Mouse (Mus musculus) B cell, adult 2 months (primary cell): ENCODE results near the gene Top2a.

ENCODE experiments used
- DNase-seq, 2 experiments: peaks; one replicate each; pipeline ENCODE4 v3.0.0; 2022

Top2a gene

DNA sequence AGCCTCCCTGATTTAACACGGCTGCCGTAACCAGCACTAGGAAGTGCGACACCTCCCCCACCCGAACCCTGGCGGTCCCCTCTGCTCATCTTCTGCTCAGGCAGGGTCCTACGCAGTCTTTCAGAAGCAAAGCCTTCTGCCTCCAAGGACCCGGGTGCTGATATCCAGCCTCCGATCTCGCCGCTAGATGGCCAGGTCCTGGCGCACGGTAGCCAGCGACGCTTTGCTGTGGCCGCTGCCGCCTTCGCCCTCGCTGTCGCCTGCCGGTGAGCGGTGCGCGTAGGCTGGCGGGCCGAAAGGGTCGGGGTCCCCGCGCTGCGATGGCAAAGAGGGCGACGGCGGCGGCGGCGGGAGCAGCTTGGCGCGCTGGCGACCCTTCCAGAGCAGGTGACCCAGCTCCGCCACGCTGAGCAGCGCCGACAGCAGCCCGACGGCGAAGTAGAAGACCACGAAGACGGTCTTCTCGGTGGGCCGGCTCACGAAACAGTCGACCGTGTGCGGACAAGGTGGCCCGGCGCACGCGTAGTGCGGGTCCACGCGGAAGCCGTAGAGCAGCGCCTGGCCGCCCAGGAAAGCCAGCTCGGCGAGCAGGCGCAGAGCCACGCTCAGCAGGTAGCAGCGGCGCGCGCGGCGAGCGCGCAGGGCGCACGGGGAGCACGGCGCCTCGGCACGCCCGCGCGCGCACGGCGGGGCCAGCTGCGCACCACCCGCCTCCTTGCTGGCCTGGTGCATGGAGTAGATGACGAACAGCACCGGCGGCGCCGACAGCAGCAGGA, 41.8 kb downstream of the Top2a start:
- peak; percentile 66 to 68 for DNase-seq

DNA sequence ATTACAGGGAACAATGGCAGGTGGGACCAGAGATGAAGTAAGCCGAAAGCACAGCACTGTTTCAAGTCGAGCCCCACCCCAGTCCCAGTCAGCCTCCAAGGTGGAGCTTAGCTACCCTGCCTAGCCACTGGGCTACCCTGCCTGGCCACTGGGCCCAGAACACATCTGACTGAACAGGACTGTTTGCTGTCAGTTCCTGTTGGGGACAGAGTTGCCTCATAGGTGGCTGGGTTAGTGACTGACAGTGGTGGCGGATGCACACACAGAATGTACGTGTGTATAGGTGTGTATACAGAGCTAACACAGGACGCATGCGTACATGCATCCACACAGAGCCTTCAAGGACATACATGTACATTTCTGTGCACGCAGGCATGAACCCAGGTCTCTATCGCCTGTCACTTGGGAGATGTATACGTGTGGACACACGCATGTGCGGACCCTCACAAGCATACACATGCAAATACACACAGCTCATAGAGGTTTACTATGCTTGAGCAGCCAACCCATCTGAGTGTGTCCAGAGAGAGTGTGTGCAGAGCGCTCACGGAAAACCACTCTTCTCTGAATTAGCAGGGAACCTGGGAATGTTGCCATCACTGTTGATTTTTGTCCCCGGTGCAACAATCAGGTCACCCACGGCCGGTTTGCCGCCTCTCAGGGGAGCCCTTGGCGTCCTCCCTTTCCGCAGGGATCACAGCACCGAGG, 42.5 kb downstream of the Top2a start:
- DNase-seq, result no peak

- no peak for DNase-seq
Observed at GRCm38 (mm10) chr11:98979356-98979755, 44.6 kb downstream of the Top2a start.

DNA sequence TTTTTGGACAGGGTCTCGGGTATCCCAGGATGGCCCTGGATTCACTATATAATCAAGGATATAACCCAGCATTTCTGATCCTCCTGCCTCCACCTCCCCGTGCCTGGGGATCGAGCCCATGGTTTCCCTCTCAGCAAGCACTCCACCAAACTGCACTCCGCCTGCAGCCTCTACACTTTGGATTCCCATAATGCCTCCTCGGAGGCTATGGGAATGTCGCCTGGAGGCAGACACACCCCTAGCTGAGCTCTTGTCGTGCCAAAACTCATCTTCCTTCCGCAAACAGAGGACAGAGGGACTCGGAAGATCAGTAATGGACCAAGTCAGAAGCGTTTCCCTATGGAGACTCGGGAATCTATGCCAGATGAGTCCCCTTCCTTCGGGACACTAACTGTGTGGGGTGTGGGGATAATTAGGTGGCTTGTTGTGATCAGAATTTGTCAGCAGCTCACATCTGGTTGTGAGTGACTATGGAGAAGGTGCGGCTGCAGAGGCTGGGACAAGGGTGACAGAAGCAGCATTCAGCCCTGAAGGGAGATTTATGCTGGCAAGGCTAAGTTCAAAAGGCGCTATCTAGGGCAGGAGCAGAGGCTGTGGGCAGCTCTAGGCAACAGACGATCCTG, 45.4 kb downstream of the Top2a start:
- no peak for DNase-seq

DNA sequence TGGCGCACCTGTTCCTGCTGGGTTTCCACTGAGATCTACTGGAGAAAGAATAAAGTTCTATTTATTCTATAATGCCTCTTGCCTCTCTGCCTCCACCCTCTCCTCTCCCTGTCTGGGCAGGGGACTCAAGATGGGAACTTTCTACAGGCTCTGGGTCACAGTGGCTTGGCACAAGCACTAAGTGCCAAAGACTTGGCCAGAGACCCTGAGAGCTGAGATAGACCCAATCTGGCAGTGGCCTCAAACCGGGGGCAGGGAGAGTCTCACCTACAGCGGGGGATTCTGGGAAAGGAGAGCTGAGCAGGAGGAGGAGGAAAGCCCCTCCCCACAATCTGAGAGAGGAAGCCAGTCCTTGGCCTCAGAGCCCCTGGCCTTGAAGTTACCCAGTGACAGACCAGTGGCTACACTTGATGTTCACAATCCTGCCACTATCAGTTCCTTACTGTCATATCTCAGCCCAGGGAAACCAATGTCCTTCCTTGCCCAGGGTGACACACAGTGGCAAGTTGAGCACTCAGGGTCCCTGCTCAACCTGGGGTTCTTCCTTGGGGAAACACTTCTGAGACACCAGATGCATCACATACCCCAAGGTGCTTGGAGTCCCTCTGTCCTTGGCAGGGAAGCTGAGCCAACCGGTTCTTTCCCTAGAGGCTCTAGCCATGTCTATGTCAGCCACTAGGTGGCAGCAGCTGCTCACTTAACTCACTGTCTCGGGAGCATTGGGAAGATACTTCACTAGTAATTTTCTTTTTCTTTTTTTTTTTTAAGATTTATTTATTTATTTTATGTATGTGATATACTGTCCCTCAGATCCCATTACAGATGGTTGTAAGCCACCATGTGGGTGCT, 48.9 kb downstream of the Top2a start:
- DNase-seq, result peak; percentile 73 to 74

- DNase-seq, result no peak
Observed at GRCm38 (mm10) chr11:98974213-98974612, 49.8 kb downstream of the Top2a start.

DNA sequence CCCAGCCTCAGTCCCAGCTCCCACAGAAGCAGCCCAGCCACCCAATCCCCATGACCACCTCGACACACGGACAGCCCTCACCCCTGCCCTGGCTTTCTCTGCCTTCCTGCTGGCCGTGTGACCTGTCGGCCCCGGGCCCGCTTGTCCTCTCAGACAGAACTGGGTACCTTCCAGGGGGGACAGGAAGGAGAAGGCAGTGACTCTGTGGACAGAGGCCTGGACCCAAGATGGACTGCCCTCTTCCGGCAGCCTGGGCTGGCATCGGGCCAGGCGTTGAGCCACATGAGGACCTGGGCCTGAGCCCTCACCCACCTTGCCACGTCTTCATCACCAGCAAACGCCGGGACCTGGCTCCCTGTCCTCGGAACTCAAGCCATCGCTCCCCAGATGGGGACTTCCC, 50.4 kb downstream of the Top2a start:
- no peak for DNase-seq

DNA sequence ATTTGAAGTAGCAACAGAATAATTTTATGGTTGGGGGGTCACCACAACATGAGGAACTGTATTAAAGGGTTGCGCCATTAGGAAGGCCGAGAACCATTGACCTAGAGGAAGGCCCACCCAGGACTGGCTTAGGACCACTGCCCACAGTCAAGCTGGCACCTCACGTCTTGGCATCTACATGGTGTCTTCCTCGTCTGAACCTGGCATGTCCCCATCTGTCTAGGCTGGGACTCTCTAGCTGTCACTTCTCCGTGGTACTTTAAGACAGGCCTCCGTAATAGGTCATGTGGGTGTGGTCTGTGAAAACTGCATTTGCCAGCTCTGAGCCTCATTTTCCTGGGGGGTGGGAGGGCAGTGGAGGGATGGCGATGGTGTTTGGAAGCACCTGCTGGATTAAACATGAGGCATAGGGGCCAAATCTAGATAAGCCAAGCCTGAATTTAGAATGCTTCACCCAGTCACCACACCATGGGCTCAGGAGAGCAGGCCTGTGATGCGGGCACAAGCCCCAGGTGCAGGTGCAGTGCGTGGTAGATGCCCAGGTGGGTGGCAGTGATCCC, 51.1 kb downstream of the Top2a start:
- DNase-seq, result no peak

DNA sequence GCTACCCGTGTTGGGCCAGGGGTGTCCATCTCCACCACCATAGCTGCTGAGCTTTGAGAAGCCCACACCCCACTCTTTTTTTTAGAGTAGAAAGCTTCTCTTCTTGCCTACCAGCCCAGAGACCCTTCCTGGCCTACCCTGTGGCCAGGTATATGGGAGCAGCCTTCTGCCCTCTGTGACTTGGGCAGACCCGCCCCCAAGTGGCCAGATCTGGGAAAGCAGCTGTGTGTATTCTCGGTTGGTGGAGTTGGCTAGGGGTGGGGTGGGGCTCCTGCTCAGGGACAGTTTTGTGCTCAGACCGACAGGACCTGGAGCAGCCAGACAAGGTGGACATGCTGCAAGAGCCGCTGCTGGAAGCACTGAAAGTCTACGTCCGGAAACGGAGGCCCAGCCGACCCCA, 51.8 kb downstream of the Top2a start:
- peak; percentile 92 to 93 for DNase-seq

GRCm38 (mm10) chr11:98971316-98972031, 52.5 kb downstream of the Top2a start:
- DNase-seq, result no peak

GRCm38 (mm10) chr11:98970191-98970925, 53.6 kb downstream of the Top2a start:
- DNase-seq, result peak in 1 of 2 experiments; percentile 4

DNA sequence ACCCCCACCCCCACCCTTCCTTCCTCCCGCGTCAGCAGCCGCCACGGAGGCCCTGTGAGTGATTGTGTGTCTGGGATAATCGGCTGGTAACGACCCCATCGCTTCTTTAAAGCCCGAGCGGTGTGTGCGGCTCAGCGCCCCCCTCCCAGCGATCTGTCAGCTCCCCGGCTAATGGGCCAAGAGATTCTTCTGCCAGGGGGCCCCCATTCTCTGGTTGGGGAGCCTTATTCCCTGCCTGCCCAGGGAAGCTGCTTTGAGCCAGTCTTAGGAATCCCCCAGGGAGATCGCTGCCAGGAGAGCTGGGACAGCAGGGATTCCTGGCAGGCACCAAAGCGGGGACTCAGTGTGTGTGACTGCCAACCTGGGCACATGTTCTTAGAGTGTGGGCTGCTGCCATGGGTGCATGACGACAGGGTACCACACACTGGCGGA, 54.5 kb downstream of the Top2a start:
- peak in 1 of 2 experiments; percentile 5 for DNase-seq

DNA sequence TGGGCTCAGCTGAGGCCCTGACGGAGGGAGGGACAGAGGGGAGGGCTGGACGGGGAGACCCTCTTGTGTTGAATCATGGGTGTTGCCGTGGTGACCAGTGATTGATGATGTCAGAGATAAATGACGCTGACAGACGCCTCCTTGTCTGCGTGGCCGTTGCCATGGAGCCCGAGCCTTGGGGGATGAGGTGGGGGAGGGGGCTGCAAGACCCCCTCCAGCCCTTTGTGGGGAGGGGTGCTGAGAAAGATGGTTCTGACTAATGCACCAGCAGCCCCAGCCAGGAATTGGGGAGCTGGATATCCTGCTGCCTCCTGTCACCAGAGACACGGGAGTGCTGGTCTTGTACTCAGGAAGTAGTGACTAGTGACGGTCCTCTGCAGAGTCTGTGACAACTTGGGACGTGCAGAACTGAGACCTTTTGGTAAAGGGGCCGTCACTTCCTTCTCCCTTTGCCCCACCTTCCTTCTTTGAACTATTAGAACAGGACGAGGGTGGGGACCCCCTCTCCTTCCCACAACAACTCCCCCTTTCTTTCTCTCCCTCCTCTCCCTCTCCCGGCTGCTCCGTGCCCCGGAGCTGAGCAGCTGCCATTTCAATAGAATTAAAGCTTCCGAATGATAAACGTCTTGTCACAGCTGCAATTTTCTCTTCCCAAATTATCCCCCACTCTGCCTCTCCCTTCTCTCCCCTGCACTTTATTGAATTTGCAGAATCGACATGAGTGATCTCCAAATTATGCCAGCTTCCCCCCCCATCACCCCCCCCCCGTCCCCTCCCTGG, 55.1 kb downstream of the Top2a start:
- DNase-seq, result peak in 1 of 2 experiments; percentile 4

DNA sequence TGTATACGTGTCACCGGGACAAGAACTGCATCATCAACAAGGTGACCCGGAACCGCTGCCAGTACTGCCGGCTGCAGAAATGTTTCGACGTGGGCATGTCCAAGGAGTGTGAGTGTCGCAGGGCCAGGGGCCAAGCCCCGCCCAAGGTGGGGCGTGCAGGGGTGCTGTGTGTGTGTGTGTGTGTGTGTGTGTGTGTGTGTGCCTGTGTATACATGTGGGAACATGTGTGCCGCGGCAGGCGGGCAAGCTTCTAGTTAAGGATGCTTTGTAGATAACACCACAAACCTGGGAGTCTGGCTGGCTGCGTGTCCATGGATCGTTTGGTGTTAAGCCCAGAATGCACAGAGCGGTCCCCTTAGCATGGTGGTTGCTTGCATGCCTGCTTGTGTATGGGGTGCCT, 55.9 kb downstream of the Top2a start:
- no peak for DNase-seq

DNA sequence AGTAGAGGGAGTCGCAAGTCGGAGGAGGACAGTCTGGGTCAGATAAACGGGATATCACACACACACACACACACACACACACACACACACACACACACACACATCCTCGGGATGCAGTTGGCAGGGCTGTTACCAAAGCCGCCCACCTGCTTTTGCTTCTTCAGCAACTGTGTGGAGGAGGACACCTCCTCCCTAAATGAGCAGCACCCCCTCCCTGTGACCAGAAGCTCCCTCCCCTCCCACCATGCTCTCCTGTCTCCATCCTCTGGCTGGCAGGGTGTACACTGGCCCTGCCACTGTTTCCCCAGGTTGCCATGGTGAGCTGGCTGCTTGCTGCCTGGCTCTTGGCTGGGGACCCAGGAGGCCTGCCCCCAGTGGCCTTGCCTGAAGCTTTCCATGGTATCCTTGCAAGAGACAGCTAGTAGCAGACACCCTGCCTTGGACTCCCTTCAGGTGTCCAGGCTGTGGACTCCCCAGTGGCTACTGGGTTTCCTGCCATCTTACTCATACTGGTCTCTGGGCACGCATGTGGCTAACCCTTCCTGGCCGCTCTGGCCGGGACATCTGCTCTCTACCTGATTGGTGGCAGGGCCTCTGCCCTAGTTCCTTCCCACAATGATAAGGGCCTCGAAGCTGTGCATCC, 57.4 kb downstream of the Top2a start:
- no peak for DNase-seq

GRCm38 (mm10) chr11:98965416-98966077, 58.4 kb downstream of the Top2a start:
- DNase-seq, result no peak

DNA sequence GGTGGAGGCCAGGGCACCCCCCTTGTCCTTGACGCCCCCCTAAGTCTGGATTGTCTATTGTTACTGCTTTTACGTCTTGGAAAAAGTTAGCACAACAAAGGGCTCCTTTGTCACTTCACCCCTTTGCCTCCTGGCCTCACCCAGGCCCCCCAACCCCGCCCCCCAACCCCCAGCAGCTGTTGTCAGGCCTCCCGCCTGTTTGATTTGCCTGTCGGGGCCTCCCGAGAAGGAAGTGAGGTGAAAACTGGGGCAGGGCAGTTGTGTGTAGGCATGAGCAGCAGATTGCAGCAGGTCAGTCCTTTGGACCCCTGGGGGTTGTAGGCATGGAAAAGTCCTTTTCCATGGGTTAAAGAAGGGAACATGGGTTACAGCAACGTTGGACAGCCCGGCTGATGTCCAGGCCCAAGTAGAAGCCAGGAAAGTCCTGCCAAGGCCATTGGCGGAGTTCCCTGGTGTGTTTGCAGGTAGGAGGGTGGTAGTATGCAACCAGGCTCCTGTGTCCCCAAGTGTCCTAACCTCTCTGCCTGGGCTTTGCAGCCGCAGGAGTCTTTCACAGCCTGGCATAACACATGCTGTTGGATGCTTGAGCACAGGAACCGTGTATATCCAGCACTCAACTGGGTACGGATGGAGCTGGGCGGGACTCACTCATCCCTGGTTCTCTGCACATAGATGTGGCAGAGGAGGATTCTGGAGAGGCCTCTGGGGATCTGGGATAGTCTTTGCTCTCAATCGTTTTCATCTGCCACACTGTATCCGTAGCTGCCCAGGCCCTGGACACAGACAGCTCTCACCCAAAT, 59.2 kb downstream of the Top2a start:
- DNase-seq, result no peak

DNA sequence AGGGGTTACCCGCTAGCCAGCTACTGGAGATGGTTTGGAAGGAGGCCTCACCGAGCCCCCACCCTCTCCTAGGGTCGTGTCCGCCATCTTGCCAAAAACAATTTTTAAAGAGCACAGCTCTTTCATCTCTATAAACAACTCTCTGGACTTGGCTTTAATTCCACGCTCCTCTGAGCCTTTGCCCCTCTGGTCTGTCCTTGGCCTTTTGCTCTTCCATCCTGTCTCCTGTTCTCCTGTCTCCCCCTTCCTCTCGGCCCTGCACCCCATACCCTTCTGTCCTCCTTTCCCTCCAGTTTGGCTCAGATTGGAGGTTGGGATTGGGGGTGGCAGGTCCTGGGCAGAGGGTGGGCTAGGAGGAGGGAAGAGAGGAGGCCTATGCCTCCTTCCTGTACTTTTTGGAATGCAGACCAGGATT, 59.8 kb downstream of the Top2a start:
- no peak for DNase-seq
